Mouse (Mus musculus): Measurements from ENCODE around the gene Tnpo1. TPM values are rescaled to one million over a fixed set of nuclear protein-coding genes. Genes with fewer than 3 reads are reported as not detected.
A peak's percentile ranks its signal among the peaks of the same experiment; 100 is the strongest.

Gene Tnpo1
- polyA plus RNA-seq, 1 experiment from 2014 or later = 20.7 TPM

- no peaks in the 10 kb centered on the region for H3K27me3 ChIP-seq (ENCODE audit: control insufficient read depth, insufficient read depth, low read length)
- TF ChIP-seq CTCF (IDR thresholded peaks at IDR 0.05; ENCODE audit: low read depth) (no peak), EP300 (optimal IDR thresholded peaks at IDR 0.05) (no peak)
- H3K4me3 ChIP-seq (ENCODE audit: low read depth, low read length) = no peak overlapping the region
- H3K4me1 ChIP-seq (replicated peaks; ENCODE audit: control insufficient read depth, insufficient read depth) = no peaks in the 10 kb centered on the region
- WGBS = 99% methylated on average over 2 of the region's 2 CpGs
- H3K4me2 ChIP-seq (replicated peaks; ENCODE audit: low read depth) = no peak overlapping the region
- no peak overlapping the region for H3K27ac ChIP-seq (replicated peaks)
- no peaks in the 10 kb centered on the region for H3K36me3 ChIP-seq (ENCODE audit: control insufficient read depth, insufficient read depth, low read length)
- no peak for DNase-seq (ENCODE audit: low spot score)
- H3K9me3 ChIP-seq (ENCODE audit: control insufficient read depth, low read length) = no peaks in the 10 kb centered on the region
- H3K9ac ChIP-seq (ENCODE audit: low read length) = no peak overlapping the region
- no peak for ATAC-seq (ENCODE audit: low FRiP score, low TSS enrichment)
Measured at GRCm38 (mm10) chr13:98904608-98905007, 21.6 kb downstream of the Tnpo1 start.

- ATAC-seq (ENCODE audit: low FRiP score, low TSS enrichment) = 0 out of 2 replicates have a peak, but pooled peaks have one; percentile 45
- Histone ChIP-seq H3K4me1 (replicated peaks; ENCODE audit: control insufficient read depth, insufficient read depth) (peaks cover 3% of the 10 kb centered on the region; the same call in 1 of the 2 replicates), H3K27me3 (ENCODE audit: control insufficient read depth, insufficient read depth, low read length) (no peaks in the 10 kb centered on the region), H3K4me2 (replicated peaks; ENCODE audit: low read depth) (no peak overlapping the region), H3K9ac (ENCODE audit: low read length) (no peak overlapping the region), H3K9me3 (ENCODE audit: control insufficient read depth, low read length) (no peaks in the 10 kb centered on the region), H3K27ac (replicated peaks) (no peak overlapping the region), H3K4me3 (ENCODE audit: low read depth, low read length) (no peak overlapping the region), H3K36me3 (ENCODE audit: control insufficient read depth, insufficient read depth, low read length) (no peaks in the 10 kb centered on the region)
- TF ChIP-seq EP300 (optimal IDR thresholded peaks at IDR 0.05) (no peak), CTCF (IDR thresholded peaks at IDR 0.05; ENCODE audit: low read depth) (no peak)
- no peak for DNase-seq (ENCODE audit: low spot score)
- 87% methylated on average over 8 of the region's 8 CpGs for WGBS
Measured at GRCm38 (mm10) chr13:98902366-98903025, 23.7 kb downstream of the Tnpo1 start.

GRCm38 (mm10) chr13:98899550-98899949, 26.6 kb downstream of the Tnpo1 start:
- Histone ChIP-seq H3K4me2 (replicated peaks; ENCODE audit: low read depth) (no peak overlapping the region), H3K4me3 (ENCODE audit: low read depth, low read length) (no peak overlapping the region), H3K27me3 (ENCODE audit: control insufficient read depth, insufficient read depth, low read length) (no peaks in the 10 kb centered on the region), H3K36me3 (ENCODE audit: control insufficient read depth, insufficient read depth, low read length) (no peaks in the 10 kb centered on the region), H3K27ac (replicated peaks) (no peak overlapping the region), H3K4me1 (replicated peaks; ENCODE audit: control insufficient read depth, insufficient read depth) (peaks cover 4% of the 10 kb centered on the region; the same call in 1 of the 2 replicates), H3K9ac (ENCODE audit: low read length) (no peak overlapping the region), H3K9me3 (ENCODE audit: control insufficient read depth, low read length) (no peaks in the 10 kb centered on the region)
- DNase-seq (ENCODE audit: low spot score) = no peak
- TF ChIP-seq CTCF (IDR thresholded peaks at IDR 0.05; ENCODE audit: low read depth) = no peak
- TF ChIP-seq EP300 (optimal IDR thresholded peaks at IDR 0.05) = no peak
- no peak for ATAC-seq (ENCODE audit: low FRiP score, low TSS enrichment)
- 81% methylated on average over 3 of the region's 3 CpGs for WGBS

GRCm38 (mm10) chr13:98897577-98897976, 28.6 kb downstream of the Tnpo1 start:
- Histone ChIP-seq H3K27ac (replicated peaks) (no peak overlapping the region; the same call in 1 of the 2 replicates), H3K4me1 (replicated peaks; ENCODE audit: control insufficient read depth, insufficient read depth) (peaks cover 4% of the 10 kb centered on the region; the same call in 1 of the 2 replicates), H3K36me3 (ENCODE audit: control insufficient read depth, insufficient read depth, low read length) (no peaks in the 10 kb centered on the region), H3K9ac (ENCODE audit: low read length) (no peak overlapping the region), H3K9me3 (ENCODE audit: control insufficient read depth, low read length) (no peaks in the 10 kb centered on the region), H3K4me2 (replicated peaks; ENCODE audit: low read depth) (no peak overlapping the region), H3K27me3 (ENCODE audit: control insufficient read depth, insufficient read depth, low read length) (no peaks in the 10 kb centered on the region), H3K4me3 (ENCODE audit: low read depth, low read length) (no peak overlapping the region)
- 45% methylated on average over 5 of the region's 5 CpGs for WGBS
- no peak for TF ChIP-seq CTCF (IDR thresholded peaks at IDR 0.05; ENCODE audit: low read depth)
- no peak for TF ChIP-seq EP300 (optimal IDR thresholded peaks at IDR 0.05)
- DNase-seq (ENCODE audit: low spot score) (no peak), ATAC-seq (ENCODE audit: low FRiP score, low TSS enrichment) (no peak)

DNA sequence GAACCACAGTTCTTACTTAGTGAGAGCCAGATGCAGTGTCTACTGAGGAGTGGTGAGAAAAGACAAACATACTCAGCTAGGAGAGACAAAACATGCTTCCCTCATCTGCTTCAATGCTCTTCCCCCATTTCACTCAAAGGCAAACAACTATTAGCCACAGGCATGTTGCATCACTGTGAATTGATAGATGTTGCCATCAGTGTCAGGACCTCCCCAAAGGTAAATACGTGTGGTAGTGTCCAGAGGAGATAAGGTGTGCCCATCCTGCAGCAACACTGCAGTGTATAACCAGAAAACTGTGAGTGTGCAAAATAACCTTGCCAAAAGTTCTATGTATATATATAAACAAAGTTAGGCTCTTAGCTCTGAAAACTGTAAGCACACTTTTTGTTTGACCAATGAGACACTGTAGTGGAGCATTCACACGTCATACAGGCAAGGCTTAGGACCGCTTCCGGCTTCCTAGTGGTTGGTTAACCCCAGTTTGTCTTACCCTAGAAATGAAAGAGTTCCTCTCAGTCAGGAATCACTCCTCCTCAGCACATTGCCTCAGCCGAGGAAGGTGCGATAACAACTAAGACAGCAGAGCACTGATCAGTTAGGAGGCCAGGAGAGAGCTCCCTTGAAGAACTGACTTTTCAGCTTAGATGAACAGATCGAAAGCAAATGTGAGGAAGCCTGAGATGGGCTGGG, 29.6 kb downstream of the Tnpo1 start:
- Histone ChIP-seq H3K4me1 (replicated peaks; ENCODE audit: control insufficient read depth, insufficient read depth) (peaks cover 4% of the 10 kb centered on the region; the same call in 1 of the 2 replicates), H3K4me2 (replicated peaks; ENCODE audit: low read depth) (no peak overlapping the region), H3K9me3 (ENCODE audit: control insufficient read depth, low read length) (no peaks in the 10 kb centered on the region), H3K36me3 (ENCODE audit: control insufficient read depth, insufficient read depth, low read length) (no peaks in the 10 kb centered on the region), H3K4me3 (ENCODE audit: low read depth, low read length) (no peak overlapping the region), H3K9ac (ENCODE audit: low read length) (no peak overlapping the region), H3K27ac (replicated peaks) (peak overlapping the region; percentile 14; the same call in 1 of the 2 replicates), H3K27me3 (ENCODE audit: control insufficient read depth, insufficient read depth, low read length) (no peaks in the 10 kb centered on the region)
- TF ChIP-seq EP300 (optimal IDR thresholded peaks at IDR 0.05) (no peak), CTCF (IDR thresholded peaks at IDR 0.05; ENCODE audit: low read depth) (no peak)
- 40% methylated on average over 7 of the region's 7 CpGs for WGBS
- DNase-seq (ENCODE audit: low spot score) = no peak
- ATAC-seq (ENCODE audit: low FRiP score, low TSS enrichment) = peak; percentile 65

DNA sequence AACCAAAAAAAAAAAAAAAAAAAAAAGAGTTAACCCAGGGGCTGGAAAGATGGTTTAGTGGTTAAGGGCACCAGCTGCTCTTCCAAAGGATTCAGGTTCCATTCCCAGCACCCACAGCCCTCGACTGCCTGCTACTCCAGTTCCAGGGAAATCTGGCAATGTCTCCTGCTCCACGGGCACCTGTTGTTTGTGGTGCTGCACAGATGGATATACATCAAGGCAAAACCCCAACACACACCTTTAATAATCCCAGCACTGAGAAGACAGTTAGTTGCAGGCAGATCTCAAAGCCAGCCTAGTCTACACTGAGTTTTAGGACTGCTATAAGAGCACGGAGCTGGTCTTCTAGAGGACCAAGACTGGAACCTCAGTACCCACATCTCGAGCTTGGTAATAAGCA, 30.2 kb downstream of the Tnpo1 start:
- no peak overlapping the region for H3K9ac ChIP-seq (ENCODE audit: low read length)
- H3K9me3 ChIP-seq (ENCODE audit: control insufficient read depth, low read length) = no peaks in the 10 kb centered on the region
- ATAC-seq (ENCODE audit: low FRiP score, low TSS enrichment) = no peak
- DNase-seq (ENCODE audit: low spot score) = no peak
- no peaks in the 10 kb centered on the region for H3K27me3 ChIP-seq (ENCODE audit: control insufficient read depth, insufficient read depth, low read length)
- no peak for TF ChIP-seq EP300 (optimal IDR thresholded peaks at IDR 0.05)
- WGBS = 69% methylated on average over 4 of the region's 4 CpGs
- H3K4me3 ChIP-seq (ENCODE audit: low read depth, low read length) = no peak overlapping the region
- H3K27ac ChIP-seq (replicated peaks) = 0 out of 2 replicates have a peak overlapping the region, but pooled peaks have one; percentile 14
- no peak overlapping the region for H3K4me2 ChIP-seq (replicated peaks; ENCODE audit: low read depth)
- H3K4me1 ChIP-seq (replicated peaks; ENCODE audit: control insufficient read depth, insufficient read depth) = peaks cover 4% of the 10 kb centered on the region; the same call in 1 of the 2 replicates
- H3K36me3 ChIP-seq (ENCODE audit: control insufficient read depth, insufficient read depth, low read length) = no peaks in the 10 kb centered on the region

Measured in stomach, postnatal 0 days (tissue).